Mouse (Mus musculus): ENCODE data around the gene Afdn.
"Not testable (repeated sequence)": the region's sequence is repeated elsewhere in the genome, so short reads cannot be mapped to it uniquely, and the experiment has no call there.

The Afdn gene

DNA sequence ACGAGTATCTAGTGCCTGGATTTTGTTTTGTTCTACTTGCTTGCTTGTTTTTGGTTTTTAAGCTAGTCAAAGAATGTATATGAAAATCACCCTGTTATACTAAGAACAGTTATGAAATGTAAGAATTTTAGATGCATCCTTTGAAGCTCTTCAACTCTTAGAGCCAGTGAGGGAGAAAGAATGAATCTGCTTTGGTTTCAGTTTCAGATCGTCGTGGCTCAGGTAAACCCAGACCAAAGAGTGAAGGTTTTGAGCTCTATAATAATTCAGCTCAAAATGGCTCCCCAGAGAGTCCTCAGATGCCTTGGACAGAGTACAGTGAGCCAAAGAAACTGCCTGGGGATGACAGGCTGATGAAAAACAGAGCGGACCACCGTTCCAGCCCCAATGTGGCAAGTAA is 123.2 kb downstream of the Afdn start:
- no peak for DNase-seq

DNA sequence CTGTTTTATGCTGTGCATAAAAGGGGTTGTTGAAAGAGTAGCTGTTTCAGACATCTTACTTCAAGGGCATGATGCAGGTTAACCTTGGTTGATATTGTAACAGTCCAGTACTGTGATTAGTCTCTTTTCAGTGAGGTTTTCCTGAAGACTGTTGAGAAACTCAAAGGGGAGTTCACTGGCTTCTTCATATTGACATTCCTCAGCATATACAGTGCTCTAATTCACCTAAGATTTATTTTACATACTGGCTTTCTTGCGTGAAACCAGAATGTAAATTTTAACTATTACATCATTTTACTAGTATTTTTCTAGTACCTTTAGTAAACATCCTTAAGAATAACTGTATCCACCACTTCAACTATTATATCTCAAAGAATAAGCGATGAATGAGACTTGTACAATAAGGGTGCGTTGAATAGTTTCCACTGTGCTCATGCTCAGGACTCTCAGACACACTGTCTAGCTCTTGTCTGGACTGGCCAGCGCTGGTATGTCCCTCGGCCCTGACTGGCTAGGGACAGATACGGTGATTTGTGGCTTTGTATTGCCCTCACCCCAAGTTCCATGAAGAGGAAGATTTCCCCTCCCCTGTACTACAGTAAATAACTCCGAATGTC is 129.6 kb downstream of the Afdn start:
- no peak for DNase-seq

DNA sequence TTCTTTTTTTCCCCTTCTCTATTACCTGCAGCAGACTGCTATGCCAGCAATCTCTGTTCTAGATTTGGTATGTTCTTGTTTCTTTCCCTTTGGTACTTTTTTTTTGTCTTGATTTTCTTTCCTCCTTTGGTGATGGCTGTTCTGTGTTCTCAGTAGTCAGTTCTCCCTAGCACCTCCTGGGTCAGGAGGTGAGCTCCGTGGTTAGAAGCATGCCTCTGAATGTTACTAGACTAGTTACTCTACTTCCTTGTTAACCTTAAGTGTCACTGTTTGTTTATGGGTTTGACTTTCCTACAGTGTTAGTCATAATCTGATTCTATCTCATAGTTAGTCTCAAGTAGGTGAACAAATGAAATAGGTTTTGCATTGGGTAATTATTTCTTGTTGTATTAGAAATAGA is 130.6 kb downstream of the Afdn start:
- DNase-seq = no peak

DNA sequence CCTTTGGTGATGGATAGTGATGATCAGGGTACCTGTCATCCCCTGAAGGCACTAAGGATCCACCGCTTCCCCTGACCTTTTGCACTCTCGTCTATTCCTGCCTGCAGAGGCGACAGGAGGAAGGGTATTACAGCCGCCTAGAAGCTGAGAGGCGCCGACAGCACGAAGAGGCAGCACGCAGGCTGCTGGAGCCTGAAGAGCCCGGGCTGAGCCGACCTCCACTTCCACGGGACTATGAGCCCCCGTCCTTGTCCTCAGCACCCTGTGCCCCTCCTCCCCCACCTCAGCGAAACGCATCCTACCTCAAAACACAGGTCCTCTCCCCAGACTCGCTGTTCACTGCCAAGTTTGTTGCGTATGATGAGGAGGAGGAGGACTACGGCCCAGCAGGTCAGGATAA is 138.5 kb downstream of the Afdn start:
- DNase-seq = no peak

DNA sequence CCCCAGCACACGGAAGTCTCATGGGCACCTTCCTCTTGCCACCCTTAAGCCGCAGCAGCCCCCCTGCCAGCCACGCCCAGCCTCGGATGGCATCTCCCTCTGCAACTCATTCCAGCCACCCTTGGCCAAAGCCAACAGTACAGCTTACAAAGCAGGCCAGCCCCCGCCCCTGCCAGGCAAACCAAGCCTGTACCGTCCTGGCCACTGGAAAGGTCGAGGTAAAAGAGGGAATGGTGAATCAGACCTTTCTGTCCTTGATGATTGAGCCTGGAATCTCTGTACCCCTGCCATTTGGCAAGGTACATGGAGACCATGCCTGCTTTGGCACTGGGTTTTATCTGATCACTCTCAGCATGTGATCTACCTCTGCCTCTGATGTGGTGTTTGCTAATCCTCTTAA is 138.9 kb downstream of the Afdn start:
- no peak for DNase-seq

DNA sequence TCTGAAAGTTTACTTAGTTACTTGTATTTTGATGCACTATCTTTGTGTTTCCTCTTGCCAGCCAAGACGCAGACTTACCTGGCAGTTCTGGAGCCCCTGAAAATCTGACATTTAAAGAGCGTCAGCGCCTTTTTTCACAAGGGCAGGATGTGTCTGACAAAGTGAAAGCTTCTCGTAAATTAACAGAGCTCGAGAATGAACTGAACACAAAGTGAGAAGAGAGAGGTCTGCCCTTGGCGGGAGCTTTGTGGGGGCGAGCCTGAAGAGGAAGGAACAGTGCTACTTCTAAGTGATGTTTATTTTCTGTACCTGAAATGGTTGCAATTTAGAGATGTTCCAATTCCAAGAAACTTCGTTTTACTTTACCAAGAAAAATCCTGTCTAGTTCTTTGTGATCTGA is 143.5 kb downstream of the Afdn start:
- no peak for DNase-seq

DNA sequence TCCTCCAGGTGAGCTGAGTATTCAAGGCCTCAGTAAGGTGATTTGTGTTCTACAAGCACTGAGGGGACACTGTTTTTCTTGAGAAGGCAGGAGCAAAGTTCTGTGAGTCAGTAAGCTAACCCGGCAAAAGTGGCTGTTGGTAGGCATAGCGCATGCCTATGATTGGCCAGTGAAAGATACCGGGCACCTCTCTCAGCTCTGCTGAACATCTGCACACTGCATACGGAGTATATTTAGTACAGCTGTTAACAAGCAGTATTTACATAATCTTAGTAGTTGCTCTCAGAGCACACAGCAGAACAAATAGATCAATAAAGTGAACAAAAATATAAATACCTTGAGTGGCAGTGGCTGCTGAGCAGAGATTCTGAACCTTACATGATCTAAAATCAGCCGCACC is 146.7 kb downstream of the Afdn start:
- no peak for DNase-seq

DNA sequence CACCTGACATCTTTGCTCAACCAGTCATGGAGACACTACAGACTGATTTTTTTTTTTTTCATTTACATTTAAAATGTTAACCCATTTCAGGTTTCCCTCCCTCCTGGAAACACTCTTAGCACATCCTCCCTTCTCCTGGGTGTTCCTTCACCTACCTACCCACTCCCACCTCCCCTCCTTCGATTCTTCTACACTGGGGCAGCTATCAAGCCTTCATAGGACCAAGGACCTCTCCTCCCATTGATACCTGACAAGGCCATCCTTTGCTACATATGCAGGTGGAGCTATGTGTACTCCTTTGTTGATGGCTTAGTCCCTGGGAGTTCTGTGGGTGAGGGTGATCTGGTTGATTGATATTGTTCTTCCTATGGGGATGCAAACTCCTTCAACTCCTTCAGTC is 147.3 kb downstream of the Afdn start:
- DNase-seq = no peak

DNA sequence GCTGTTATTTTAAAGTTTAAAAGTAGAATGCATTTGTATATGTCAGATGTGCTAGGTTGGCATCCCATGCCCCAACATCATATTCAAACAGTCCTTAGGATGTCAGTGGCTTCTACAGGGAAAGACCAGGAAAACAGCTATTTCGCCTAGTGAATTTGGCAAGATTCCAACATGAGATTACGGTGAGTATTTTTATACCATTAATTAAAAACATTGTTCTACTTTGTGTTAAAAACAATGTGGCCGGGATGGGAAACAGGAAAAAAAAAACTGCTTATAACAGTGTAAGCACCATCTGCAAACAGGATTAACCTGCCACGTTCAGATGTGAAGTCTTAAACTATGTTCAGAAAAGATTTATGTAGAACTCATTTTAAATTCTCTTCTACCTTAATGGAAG is 153.6 kb downstream of the Afdn start:
- no peak for DNase-seq

DNA sequence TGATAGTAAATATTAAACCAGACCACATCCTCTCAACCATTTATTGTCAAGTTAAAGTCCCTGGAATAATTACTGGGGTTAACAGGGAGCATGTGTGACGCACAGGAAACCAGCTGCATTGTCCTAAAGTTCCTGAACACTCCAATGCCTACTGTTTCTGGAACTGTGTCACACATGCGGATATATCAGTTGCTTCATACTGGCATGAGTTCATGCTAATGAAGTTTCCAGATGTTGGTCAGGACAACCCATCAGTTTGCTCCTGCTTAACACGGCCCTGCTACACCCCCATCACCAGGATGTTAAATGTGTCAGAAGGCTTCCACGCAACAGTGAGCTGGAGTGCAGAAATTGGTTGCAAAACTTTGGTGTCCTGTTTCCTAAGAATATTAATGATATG is 154.2 kb downstream of the Afdn start:
- DNase-seq = no peak

DNA sequence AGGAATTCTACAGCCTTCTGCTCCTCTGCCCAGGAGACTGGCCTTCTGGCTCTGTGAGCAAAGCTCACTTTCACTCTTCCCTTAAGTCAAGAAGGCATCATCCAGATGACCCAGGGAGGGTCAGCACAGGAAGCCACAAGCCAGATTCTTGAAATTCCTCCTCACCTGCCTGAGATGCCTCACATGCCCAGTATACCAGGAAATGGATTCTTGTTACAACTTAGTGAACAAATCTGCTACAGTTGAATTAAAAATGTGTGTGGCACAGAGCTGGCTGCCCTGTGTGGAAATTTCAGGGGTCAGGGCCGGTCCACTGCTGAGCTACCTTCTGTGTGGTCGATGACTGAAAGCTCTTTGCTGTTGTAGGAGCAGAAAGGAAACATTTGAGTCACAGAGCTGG is 160.4 kb downstream of the Afdn start:
- DNase-seq = no peak

DNA sequence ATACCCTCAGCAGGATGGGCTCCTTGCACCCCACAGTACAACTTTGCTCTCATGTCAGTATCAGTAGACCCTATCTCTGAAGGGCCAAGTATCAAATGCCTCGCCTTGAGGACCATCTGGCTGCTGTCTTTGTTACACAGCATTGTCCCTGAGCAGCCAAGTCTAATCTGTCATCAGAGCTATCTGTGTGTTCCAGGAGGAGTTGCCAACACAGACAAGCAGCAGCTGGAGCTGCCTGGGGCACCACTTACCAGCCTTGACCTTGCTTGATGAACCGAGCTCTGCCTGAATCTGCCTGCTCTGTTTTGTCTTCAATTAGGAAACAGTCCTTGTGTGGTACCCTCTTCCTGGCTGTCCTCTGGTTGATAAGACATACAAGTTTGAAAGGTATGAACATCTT is 163.1 kb downstream of the Afdn start:
- DNase-seq = no peak

DNA sequence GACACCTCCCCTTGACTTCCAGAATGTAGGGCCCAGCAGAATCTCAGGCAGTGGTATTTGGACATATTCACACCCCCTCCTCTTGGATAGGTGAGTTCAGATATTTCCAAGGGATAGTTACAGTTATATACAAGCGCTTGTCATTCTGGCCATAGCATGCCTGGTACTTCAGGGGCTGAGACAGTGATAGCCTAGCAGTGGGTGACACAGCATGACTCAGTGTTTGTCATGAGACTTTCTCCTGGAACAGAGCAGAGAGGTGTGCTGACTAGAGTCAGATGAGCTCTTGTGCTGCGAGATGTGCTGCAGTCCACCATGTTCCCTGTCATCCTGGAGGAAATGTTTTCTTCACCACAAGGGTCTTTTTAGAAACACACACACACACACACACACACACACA is 164.2 kb downstream of the Afdn start:
- no peak for DNase-seq

DNA sequence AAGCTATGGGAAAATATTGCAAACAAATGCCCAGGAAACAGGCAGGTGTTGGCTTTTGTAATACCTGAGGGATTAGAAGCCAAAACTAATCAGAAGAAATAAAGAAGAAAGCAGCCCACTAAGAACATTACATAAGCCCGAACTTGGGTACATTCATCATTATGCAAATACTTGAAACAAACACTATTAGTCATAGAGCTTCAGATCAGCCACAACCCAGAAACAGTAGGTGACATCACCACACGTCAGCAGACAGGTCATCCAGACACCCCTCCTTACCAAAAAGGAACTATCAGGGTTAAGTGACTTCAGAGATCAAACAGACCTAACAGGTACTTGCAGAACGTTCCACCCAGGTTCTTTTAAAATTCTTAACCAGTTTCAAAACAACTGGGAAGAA is 165.6 kb downstream of the Afdn start:
- no peak for DNase-seq

DNA sequence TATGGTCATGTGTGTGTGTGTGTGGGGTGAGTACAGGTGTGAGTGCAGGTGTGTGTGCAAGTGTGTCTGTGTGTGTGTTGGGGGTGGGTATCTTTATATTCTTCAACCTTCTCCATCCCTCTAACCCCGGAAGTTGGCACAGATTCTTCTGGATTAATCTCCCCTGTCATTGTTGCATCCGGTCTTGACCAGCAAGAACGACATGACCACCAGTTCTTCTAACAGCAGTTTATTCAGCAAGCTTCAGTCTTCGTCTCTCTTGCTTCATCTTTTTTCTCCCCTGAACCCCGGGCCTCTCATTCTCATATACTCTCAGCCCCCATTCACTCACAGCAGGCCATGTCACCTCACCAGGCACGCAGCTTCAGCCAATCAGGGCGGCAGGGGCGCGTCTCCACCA is 170.1 kb downstream of the Afdn start:
- DNase-seq = no peak

DNA sequence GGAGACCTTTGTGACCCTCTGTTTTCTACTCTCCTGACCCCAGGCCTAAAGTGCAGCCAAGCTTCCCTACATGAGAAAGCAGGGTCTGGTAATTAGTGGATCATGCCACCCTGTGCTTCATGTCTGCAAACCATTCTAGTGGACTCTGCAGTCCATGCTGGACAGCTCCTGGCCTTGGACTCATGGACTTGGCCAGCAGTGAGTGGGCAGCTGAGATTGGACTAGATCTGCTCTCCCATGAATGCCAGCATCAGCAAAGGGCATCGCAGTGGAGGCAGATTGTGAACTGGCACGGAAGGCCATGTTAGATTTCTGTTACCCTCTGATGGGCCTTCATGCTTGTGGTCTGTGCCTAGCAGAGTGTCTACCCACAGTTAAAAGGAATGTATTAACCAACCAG is 175.0 kb downstream of the Afdn start:
- DNase-seq = not testable (repeated sequence)

DNA sequence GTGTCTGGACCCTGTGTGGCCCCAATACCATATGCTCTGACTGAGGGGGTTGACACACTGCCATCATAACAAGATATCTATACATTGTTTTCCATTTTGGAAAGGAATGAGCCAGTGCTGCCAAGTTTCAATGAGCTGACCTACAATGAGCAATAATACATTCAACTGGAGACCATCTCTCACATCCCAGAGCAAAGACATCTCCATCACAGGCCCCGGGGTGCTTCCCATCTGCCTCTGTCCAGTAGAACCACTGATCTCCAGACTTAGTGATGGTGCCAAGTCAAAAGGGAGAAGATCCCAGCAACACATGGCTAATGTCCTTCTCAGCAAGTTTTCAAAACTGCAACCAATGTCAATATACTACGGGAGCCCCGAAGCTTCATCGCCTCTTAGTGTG is 177.4 kb downstream of the Afdn start:
- DNase-seq = no peak

DNA sequence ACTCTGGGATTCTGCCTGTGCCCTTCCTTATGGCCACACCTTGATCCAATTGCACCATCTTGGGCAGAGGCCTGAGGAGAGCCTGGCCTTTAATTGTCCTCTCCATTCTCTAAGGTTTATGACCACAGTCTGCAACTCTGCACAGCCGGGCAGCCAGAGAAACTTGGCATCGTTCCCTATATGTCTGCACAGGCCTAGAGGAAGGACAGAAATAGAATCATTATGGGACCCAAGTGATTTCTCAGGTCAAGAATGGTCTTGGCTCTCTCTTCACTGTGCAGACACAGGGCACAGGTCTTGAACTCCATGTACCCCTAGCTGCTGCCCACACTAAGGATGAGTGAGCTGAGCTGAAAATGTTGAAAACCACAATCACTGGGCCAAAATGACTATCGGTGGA is 178.3 kb downstream of the Afdn start:
- no peak for DNase-seq

DNA sequence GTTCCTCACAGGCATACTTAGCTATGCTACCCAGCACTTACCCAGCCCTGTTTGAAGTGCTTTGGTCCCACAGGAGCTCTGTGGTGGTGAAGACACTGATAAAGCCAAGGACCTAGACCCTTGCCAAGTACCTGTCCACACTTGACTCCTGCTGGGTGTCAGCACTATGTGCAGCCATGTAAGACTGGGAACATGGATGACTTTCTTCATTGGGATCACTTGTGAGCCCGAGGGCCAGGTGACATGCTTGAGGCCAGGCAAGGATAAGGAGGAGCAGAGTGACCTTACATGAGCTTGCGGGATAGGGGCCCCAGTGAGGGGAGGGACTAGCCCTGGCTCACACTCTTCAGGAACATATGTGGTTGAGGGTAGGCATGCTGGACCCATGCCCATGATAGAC is 178.9 kb downstream of the Afdn start:
- DNase-seq = not testable (repeated sequence)

DNA sequence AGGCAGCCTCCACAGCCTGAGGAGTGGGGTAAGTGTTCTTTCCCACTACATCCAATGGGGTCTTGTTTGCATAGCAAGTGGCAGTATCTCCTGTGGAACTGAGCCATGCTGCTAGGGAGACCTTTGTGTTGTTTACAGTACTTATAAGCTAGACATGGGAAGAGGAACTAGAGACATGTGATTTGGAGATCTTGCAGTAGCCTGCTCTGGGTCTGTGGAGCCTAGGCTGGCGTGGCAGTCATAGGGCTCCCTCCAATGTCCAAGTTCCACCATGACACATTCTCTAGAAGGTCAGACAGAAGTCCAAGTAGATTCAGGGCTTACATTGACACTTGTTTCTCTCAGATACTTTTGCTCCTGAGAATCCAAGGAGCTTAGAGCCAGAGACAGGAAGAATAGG is 180.1 kb downstream of the Afdn start:
- DNase-seq = no peak

DNA sequence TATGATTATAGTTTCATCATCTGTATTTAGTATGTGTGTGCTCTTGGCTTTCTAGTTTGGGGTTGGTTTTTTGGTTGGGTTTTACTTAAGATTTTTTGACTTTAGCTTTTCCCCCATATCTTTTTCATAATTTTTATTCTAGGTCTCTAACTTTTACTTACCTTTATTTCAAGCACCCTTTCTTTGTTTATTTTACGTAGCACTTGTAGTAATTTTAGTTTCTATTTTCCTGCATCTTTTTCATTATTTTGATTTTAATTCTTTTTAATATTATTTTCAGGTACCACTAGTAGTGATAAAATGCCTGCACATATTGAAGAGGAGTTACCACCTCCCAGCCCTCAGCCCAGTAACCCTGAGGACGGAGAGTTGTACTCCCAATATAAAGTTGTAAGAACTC is 187.7 kb downstream of the Afdn start, which contains the start of gene Gm7168:
Gm7168 (plus strand) TSS at position 301 of the 400 bp plus-strand sequence.
- not testable (repeated sequence) for DNase-seq

DNA sequence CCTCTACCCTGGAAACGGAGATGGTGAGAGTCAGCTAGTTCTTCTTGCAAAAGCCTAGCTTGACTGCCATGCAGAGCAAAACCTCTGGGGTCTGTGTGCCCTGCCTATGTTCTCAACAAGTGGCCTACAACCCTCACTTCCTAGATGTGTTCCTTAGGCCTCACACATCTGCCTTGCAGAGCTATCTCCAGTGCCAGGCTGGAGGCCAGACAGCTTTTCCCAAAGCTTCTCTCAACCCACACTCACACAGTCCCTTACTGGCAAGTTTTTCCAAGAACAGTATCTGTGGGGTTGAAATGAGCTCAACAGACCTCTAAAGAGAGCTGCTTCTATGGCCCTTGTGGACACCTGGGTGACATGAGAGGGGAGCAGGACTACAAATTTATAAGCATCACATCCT is 191.2 kb downstream of the Afdn start:
- not testable (repeated sequence) for DNase-seq
